Mouse (Mus musculus): Measurements from ENCODE around the gene Olfr538.

GRCm38 (mm10) chr7:140539746-140540145 is 27.9 kb upstream of the Olfr538 start:
- TF ChIP-seq POLR2A (IDR thresholded peaks at IDR 0.05; ENCODE audit: borderline replicate concordance, insufficient read depth, low read length), result no peak
- TF ChIP-seq CTCF (IDR thresholded peaks at IDR 0.05; ENCODE audit: borderline replicate concordance, insufficient read depth, low read depth, low read length), result no peak
